Mouse (Mus musculus): ENCODE measurements around the gene Iltifb. TPM values are rescaled to one million over a fixed set of nuclear protein-coding genes. Genes with fewer than 3 reads are reported as not detected.
A peak's percentile ranks its signal among the peaks of the same experiment; 100 is the strongest.
"Not testable (repeated sequence)": the region's sequence is repeated elsewhere in the genome, so short reads cannot be mapped to it uniquely, and the experiment has no call there.

Gene Iltifb
- polyA plus RNA-seq (2015; fragmentation: Nextera tagmentation; extraction: Ambion mirVana): not detected in 2 replicates

DNA sequence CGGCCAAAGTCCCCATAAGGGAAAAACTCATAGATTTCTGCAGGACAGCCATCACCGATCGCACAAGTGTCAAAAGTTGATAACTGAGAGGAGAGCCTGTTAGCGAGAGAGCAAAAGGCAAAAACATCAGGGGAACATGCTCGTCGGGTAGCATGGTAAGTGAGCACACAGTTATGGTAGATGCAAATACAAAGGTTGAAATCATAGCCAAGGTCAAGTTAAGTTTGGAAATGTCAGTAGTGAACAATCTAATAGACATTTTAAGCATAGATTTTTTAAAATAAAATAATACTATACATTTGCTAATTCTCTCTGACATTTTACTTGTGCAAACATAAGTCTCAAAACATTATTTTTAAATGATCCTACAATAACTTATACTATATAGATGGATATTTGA is at the start of gene Iltifb:
Gene Iltifb (minus strand): TSS at position 101 of the 400 bp plus-strand sequence.
- Histone ChIP-seq H3K4me2 (no peak within 1 kb of the TSS), H3K4me1 (no peaks in the 10 kb centered on the region), H3K4me3 (replicated peaks) (no peak within 1 kb of the TSS), H3K27me3 (no peaks in the 10 kb centered on the region), H3K9ac (no peak within 1 kb of the TSS), H3K27ac (no peak within 1 kb of the TSS), H3K9me3 (replicated peaks) (no peaks in the 10 kb centered on the region), H3K36me3 (no peaks in the 10 kb centered on the region)
- no peak for ATAC-seq (replicated peaks; ENCODE audit: low FRiP score)
- 94% methylated on average over 6 of the region's 6 CpGs for WGBS

GRCm38 (mm10) chr10:118343155-118343554 is 48.3 kb upstream of the Iltifb start, which contains the start of gene Gm9046:
TSS of gene Gm9046 (minus strand) at chr10:118343255.
- ATAC-seq (replicated peaks; ENCODE audit: low FRiP score); H3K27me3 ChIP-seq; H3K4me2 ChIP-seq; H3K9ac ChIP-seq; H3K9me3 ChIP-seq (replicated peaks); H3K4me3 ChIP-seq (replicated peaks); H3K4me1 ChIP-seq; H3K27ac ChIP-seq; H3K36me3 ChIP-seq: not testable (repeated sequence)
- no CpG with 5 or more reads among the region's 14 CpGs for WGBS

DNA sequence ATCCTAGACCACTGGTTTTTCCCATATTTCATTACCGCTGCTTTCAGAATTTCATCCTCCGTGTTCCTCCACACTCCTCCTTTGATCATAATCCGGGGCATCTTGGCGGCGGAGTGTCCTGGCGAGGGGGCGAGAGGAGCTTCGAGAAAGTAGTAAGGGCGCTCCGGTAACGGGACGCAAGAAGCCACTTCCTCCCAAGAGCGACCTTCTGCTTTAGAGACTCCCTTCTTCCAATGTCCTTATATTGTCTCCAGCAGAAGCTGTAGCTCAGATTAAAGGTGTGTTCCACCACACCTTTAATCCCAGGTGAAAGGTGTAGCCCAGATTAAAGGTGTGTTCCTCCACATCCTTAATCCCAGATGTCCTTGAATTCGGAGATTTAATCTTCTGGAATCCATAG is 42.9 kb upstream of the Iltifb start, which contains the start of gene Gm9045:
Gene Gm9045 (minus strand): TSS at position 101 of the 400 bp plus-strand sequence.
- not testable (repeated sequence) for H3K27me3 ChIP-seq; H3K36me3 ChIP-seq; H3K4me1 ChIP-seq; H3K4me3 ChIP-seq (replicated peaks); ATAC-seq (replicated peaks; ENCODE audit: low FRiP score); H3K27ac ChIP-seq; H3K9ac ChIP-seq; H3K9me3 ChIP-seq (replicated peaks); H3K4me2 ChIP-seq
- no CpG with 5 or more reads among the region's 14 CpGs for WGBS

- H3K36me3 ChIP-seq; H3K9ac ChIP-seq; H3K27ac ChIP-seq; H3K4me3 ChIP-seq (replicated peaks); H3K4me1 ChIP-seq; H3K27me3 ChIP-seq; ATAC-seq (replicated peaks; ENCODE audit: low FRiP score); H3K4me2 ChIP-seq; H3K9me3 ChIP-seq (replicated peaks): not testable (repeated sequence)
- no CpG with 5 or more reads among the region's 14 CpGs for WGBS
Observed at GRCm38 (mm10) chr10:118332308-118332707, 37.5 kb upstream of the Iltifb start, which contains the start of gene Gm9044. TSS of gene Gm9044 (minus strand) at chr10:118332408.

DNA sequence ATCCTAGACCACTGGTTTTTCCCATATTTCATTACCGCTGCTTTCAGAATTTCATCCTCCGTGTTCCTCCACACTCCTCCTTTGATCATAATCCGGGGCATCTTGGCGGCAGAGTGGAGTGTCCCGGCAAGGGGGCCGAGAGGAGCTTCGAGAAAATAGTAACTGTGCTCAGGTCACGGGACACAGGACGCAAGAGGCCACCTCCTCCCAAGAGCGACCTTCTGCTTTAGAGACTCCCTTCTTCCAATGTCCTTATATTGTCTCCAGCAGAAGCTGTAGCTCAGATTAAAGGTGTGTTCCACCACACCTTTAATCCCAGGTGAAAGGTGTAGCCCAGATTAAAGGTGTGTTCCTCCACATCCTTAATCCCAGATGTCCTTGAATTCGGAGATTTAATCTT is 32.0 kb upstream of the Iltifb start, which contains the start of gene Gm9040:
Gene Gm9040 (minus strand): TSS at position 101 of the 400 bp plus-strand sequence.
- H3K27ac ChIP-seq; H3K9ac ChIP-seq; H3K4me1 ChIP-seq; H3K9me3 ChIP-seq (replicated peaks); H3K4me3 ChIP-seq (replicated peaks); H3K27me3 ChIP-seq; H3K36me3 ChIP-seq; H3K4me2 ChIP-seq; ATAC-seq (replicated peaks; ENCODE audit: low FRiP score): not testable (repeated sequence)
- WGBS: no CpG with 5 or more reads among the region's 11 CpGs

GRCm38 (mm10) chr10:118319024-118319423 is 24.2 kb upstream of the Iltifb start:
- H3K27me3 ChIP-seq: no peaks in the 10 kb centered on the region
- no peak overlapping the region for H3K9ac ChIP-seq
- ATAC-seq (replicated peaks; ENCODE audit: low FRiP score): no peak
- no peaks in the 10 kb centered on the region for H3K4me1 ChIP-seq
- WGBS: 77% methylated on average over 8 of the region's 8 CpGs
- H3K4me3 ChIP-seq (replicated peaks): no peak overlapping the region
- no peak overlapping the region for H3K4me2 ChIP-seq
- H3K9me3 ChIP-seq (replicated peaks): no peaks in the 10 kb centered on the region
- no peaks in the 10 kb centered on the region for H3K36me3 ChIP-seq
- no peak overlapping the region for H3K27ac ChIP-seq

DNA sequence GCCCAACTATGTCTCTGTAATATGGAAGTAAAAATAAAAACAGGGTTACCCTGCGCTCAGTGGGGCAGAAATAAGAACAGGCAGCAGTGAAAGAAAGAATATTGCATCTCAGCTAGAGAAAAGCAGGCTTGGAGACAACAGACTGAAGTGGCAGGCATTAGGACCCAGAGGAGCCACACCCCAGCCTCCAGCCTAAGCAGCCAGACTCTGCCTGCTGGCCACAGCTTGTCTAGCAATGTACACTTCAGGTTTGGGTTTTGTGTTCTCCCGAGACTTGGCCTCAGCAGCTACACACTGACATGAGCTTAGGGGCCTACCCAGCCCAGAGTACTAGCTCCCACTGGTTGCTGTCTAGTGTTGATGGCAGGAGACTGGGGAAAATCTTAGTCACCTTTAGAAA is 7.3 kb upstream of the Iltifb start:
- not testable (repeated sequence) for H3K4me2 ChIP-seq; H3K27ac ChIP-seq; ATAC-seq (replicated peaks; ENCODE audit: low FRiP score); H3K9me3 ChIP-seq (replicated peaks); H3K9ac ChIP-seq; H3K4me3 ChIP-seq (replicated peaks); H3K4me1 ChIP-seq; H3K27me3 ChIP-seq; H3K36me3 ChIP-seq
- WGBS: 45% methylated on average over 2 of the region's 2 CpGs

- H3K27me3 ChIP-seq: not testable (repeated sequence)
- ATAC-seq (replicated peaks; ENCODE audit: low FRiP score): 0 out of 2 replicates have a peak, but pooled peaks have one; percentile 22
Observed at GRCm38 (mm10) chr10:118283016-118283415, 11.8 kb downstream of the Iltifb start.

DNA sequence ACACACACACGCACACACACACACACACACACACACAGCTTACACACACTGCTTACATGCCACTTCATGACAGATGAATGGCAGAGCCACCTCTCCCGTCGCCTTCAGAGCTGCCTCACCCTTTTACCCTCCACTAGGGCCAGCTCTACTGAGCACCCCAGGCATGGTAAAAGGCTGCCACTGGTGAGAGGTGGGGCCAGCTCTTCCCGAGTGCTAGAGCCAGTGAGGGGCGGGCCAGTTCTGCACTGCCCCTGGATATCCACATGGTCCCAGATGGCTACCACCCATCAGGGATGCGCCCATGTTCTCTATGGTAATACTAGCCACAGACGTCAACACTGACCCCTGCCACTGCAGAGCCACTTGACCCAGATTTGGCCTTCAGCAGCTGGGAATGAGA is 12.3 kb downstream of the Iltifb start:
- H3K4me2 ChIP-seq; H3K9ac ChIP-seq; H3K36me3 ChIP-seq; H3K4me3 ChIP-seq (replicated peaks); ATAC-seq (replicated peaks; ENCODE audit: low FRiP score); H3K27me3 ChIP-seq; H3K27ac ChIP-seq; H3K4me1 ChIP-seq; H3K9me3 ChIP-seq (replicated peaks): not testable (repeated sequence)
- WGBS: 75% methylated on average over 7 of the region's 7 CpGs

More at GRCm38 (mm10) chr10:118283016-118283415, 11.8 kb downstream of the Iltifb start:
- not testable (repeated sequence) for H3K9ac ChIP-seq; H3K27ac ChIP-seq; H3K4me1 ChIP-seq; H3K9me3 ChIP-seq (replicated peaks); H3K36me3 ChIP-seq; H3K4me2 ChIP-seq; H3K4me3 ChIP-seq (replicated peaks)
- WGBS: 72% methylated on average over 4 of the region's 5 CpGs

- not testable (repeated sequence) for H3K9me3 ChIP-seq (replicated peaks); H3K27ac ChIP-seq; ATAC-seq (replicated peaks; ENCODE audit: low FRiP score); H3K9ac ChIP-seq; H3K36me3 ChIP-seq; H3K4me3 ChIP-seq (replicated peaks); H3K4me1 ChIP-seq; H3K27me3 ChIP-seq; H3K4me2 ChIP-seq
- WGBS: no CpG with 5 or more reads among the region's 4 CpGs
Observed at GRCm38 (mm10) chr10:118278069-118278468, 16.8 kb downstream of the Iltifb start.

GRCm38 (mm10) chr10:118271416-118271815 is 23.4 kb downstream of the Iltifb start:
- H3K27me3 ChIP-seq; H3K9me3 ChIP-seq (replicated peaks); H3K4me3 ChIP-seq (replicated peaks); H3K4me1 ChIP-seq; ATAC-seq (replicated peaks; ENCODE audit: low FRiP score); H3K4me2 ChIP-seq; H3K27ac ChIP-seq; H3K36me3 ChIP-seq; H3K9ac ChIP-seq: not testable (repeated sequence)
- WGBS: no CpG with 5 or more reads among the region's 2 CpGs

- H3K9me3 ChIP-seq (replicated peaks); ATAC-seq (replicated peaks; ENCODE audit: low FRiP score); H3K27ac ChIP-seq; H3K36me3 ChIP-seq; H3K27me3 ChIP-seq; H3K4me1 ChIP-seq; H3K4me2 ChIP-seq; H3K9ac ChIP-seq; H3K4me3 ChIP-seq (replicated peaks): not testable (repeated sequence)
- 100% methylated on average over 1 of the region's 8 CpGs for WGBS
Observed at GRCm38 (mm10) chr10:118268812-118269211, 26.0 kb downstream of the Iltifb start.

GRCm38 (mm10) chr10:118258388-118258787 is 36.5 kb downstream of the Iltifb start, which contains the start of gene Gm32802:
TSS of gene Gm32802 (plus strand) at chr10:118258688.
- H3K4me1 ChIP-seq; H3K27ac ChIP-seq; H3K9ac ChIP-seq; ATAC-seq (replicated peaks; ENCODE audit: low FRiP score); H3K4me2 ChIP-seq; H3K9me3 ChIP-seq (replicated peaks); H3K4me3 ChIP-seq (replicated peaks); H3K36me3 ChIP-seq; H3K27me3 ChIP-seq: not testable (repeated sequence)
- WGBS: no CpG with 5 or more reads among the region's 13 CpGs
